Mouse (Mus musculus): ENCODE data around the gene Ankib1.
A peak's percentile ranks its signal among the peaks of the same experiment; 100 is the strongest.
"Not testable (repeated sequence)": the region's sequence is repeated elsewhere in the genome, so short reads cannot be mapped to it uniquely, and the experiment has no call there.

Ankib1 gene

GRCm38 (mm10) chr5:3802433-3803291 is at the start of gene Ankib1, which contains the start of gene Krit1:
Gene Ankib1, minus strand, starts transcription at chr5:3802925.
Gene Krit1, plus strand, starts transcription at chr5:3803184.
- DNase-seq (ENCODE audit: low spot score in 2 of 2) = peak; percentile 91 to 92

- DNase-seq (ENCODE audit: low spot score in 2 of 2) = peak; percentile 5 to 9
Measured at GRCm38 (mm10) chr5:3845026-3845425, 42.3 kb upstream of the Ankib1 start, which contains the start of gene Lrrd1. Gene Lrrd1, plus strand, starts transcription at chr5:3845173.

- no peak for DNase-seq (ENCODE audit: low spot score in 2 of 2)
Measured at GRCm38 (mm10) chr5:3834107-3834506, 31.4 kb upstream of the Ankib1 start.

GRCm38 (mm10) chr5:3808472-3808871 is 5.7 kb upstream of the Ankib1 start:
- DNase-seq (ENCODE audit: low spot score in 2 of 2) = no peak

GRCm38 (mm10) chr5:3803292-3804165 is 804 bp upstream of the Ankib1 start:
- peak in 1 of 2 experiments; percentile 52 for DNase-seq (ENCODE audit: low spot score in 2 of 2)

GRCm38 (mm10) chr5:3801672-3802432 is 873 bp downstream of the Ankib1 start:
- peak; percentile 24 to 32 for DNase-seq (ENCODE audit: low spot score in 2 of 2)

GRCm38 (mm10) chr5:3800881-3801280 is 1.8 kb downstream of the Ankib1 start:
- DNase-seq (ENCODE audit: low spot score in 2 of 2) = no peak

- no peak for DNase-seq (ENCODE audit: low spot score in 2 of 2)
Measured at GRCm38 (mm10) chr5:3800041-3800440, 2.7 kb downstream of the Ankib1 start.

- not testable (repeated sequence) for DNase-seq (ENCODE audit: low spot score in 2 of 2)
Measured at GRCm38 (mm10) chr5:3798656-3799055, 4.1 kb downstream of the Ankib1 start.

GRCm38 (mm10) chr5:3797101-3797500 is 5.6 kb downstream of the Ankib1 start:
- DNase-seq (ENCODE audit: low spot score in 2 of 2) = not testable (repeated sequence)

- DNase-seq (ENCODE audit: low spot score in 2 of 2) = no peak
Measured at GRCm38 (mm10) chr5:3791048-3791447, 11.7 kb downstream of the Ankib1 start.

GRCm38 (mm10) chr5:3787548-3787947 is 15.2 kb downstream of the Ankib1 start:
- no peak for DNase-seq (ENCODE audit: low spot score in 2 of 2)

- no peak for DNase-seq (ENCODE audit: low spot score in 2 of 2)
Measured at GRCm38 (mm10) chr5:3784751-3785496, 17.8 kb downstream of the Ankib1 start.

- DNase-seq (ENCODE audit: low spot score in 2 of 2) = no peak
Measured at GRCm38 (mm10) chr5:3783947-3784681, 18.6 kb downstream of the Ankib1 start.

GRCm38 (mm10) chr5:3782670-3783069 is 20.1 kb downstream of the Ankib1 start:
- DNase-seq (ENCODE audit: low spot score in 2 of 2) = no peak

GRCm38 (mm10) chr5:3772017-3772416 is 30.7 kb downstream of the Ankib1 start:
- DNase-seq (ENCODE audit: low spot score in 2 of 2) = no peak

GRCm38 (mm10) chr5:3771512-3771911 is 31.2 kb downstream of the Ankib1 start:
- DNase-seq (ENCODE audit: low spot score in 2 of 2) = no peak

- not testable (repeated sequence) for DNase-seq (ENCODE audit: low spot score in 2 of 2)
Measured at GRCm38 (mm10) chr5:3750536-3750935, 52.2 kb downstream of the Ankib1 start.

GRCm38 (mm10) chr5:3732846-3733245 is 69.9 kb downstream of the Ankib1 start:
- DNase-seq (ENCODE audit: low spot score in 2 of 2) = not testable (repeated sequence)

- DNase-seq (ENCODE audit: low spot score in 2 of 2) = no peak
Measured at GRCm38 (mm10) chr5:3728820-3729219, 73.9 kb downstream of the Ankib1 start.

Data from right cerebral cortex, adult 2 months (tissue).